Mouse (Mus musculus): Measurements from ENCODE around the gene Adam15.

DNA sequence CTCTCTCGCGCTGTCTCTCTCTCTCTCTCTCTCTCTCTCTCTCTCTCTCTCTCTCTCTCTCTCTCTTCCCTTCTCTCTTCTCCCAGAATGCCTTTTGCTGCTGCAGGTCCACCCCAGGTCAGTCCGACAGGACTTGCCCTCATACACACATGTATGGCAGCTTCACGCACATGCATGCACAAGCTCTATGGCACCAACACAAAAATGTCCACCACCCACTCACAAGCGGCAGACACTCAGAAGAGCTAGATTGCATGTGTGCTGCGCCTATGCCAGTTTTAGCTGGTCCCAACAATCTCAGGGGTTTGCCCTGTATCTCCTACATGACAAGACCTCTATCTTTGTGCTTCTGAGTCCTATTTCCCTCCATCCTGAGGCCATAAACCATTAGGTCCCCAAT lies 32.5 kb downstream of the Adam15 start:
- TF ChIP-seq POLR2A (IDR thresholded peaks at IDR 0.05; ENCODE audit: low read depth, low read length) (no peak), CTCF (conservative IDR thresholded peaks at IDR 0.05; ENCODE audit: insufficient read depth, insufficient read length, low read depth, low read length) (no peak)

Data from kidney, adult 2 months (tissue).